Mouse (Mus musculus): ENCODE results near the gene Ddah2.
A peak's percentile ranks its signal among the peaks of the same experiment; 100 is the strongest.

Gene Ddah2

GRCm38 (mm10) chr17:35079778-35080177, 20.9 kb downstream of the Ddah2 start:
- DNase-seq = no peak

- no peak for DNase-seq
These were observed 21.4 kb downstream of the Ddah2 start for GRCm38 (mm10) chr17:35080248-35080647.

- no peak for DNase-seq
These were observed 21.9 kb downstream of the Ddah2 start for GRCm38 (mm10) chr17:35080710-35081109.

GRCm38 (mm10) chr17:35082841-35083576, 24.2 kb downstream of the Ddah2 start:
- DNase-seq = no peak

GRCm38 (mm10) chr17:35083929-35084497, 25.2 kb downstream of the Ddah2 start:
- DNase-seq = no peak

GRCm38 (mm10) chr17:35085208-35085865, 26.5 kb downstream of the Ddah2 start, which contains the start of gene Ly6g6f:
Gene Ly6g6f, minus strand, starts transcription at chr17:35085610.
- DNase-seq = no peak

- no peak for DNase-seq
These were observed 29.3 kb downstream of the Ddah2 start for GRCm38 (mm10) chr17:35088151-35088550.

- DNase-seq = peak; percentile 94
These were observed 30.2 kb downstream of the Ddah2 start, which contains the start of gene Abhd16a for GRCm38 (mm10) chr17:35088825-35089644. Gene Abhd16a, plus strand, starts transcription at chr17:35089263.

- DNase-seq = no peak
These were observed 31.5 kb downstream of the Ddah2 start for GRCm38 (mm10) chr17:35090166-35090932.

GRCm38 (mm10) chr17:35092403-35093198, 33.8 kb downstream of the Ddah2 start:
- DNase-seq = peak; percentile 34

- DNase-seq = no peak
These were observed 35.9 kb downstream of the Ddah2 start for GRCm38 (mm10) chr17:35094475-35095365.

GRCm38 (mm10) chr17:35096597-35096996, 37.8 kb downstream of the Ddah2 start:
- DNase-seq = no peak

- peak; percentile 35 for DNase-seq
These were observed 38.4 kb downstream of the Ddah2 start for GRCm38 (mm10) chr17:35097164-35097655.

- DNase-seq = no peak
These were observed 41.4 kb downstream of the Ddah2 start for GRCm38 (mm10) chr17:35100196-35100765.

- DNase-seq = no peak
These were observed 42.3 kb downstream of the Ddah2 start for GRCm38 (mm10) chr17:35101161-35101560.

GRCm38 (mm10) chr17:35102299-35102698, 43.5 kb downstream of the Ddah2 start:
- DNase-seq = no peak

GRCm38 (mm10) chr17:35103221-35103690, 44.4 kb downstream of the Ddah2 start:
- DNase-seq = no peak

GRCm38 (mm10) chr17:35104079-35104478, 45.2 kb downstream of the Ddah2 start:
- DNase-seq = no peak

GRCm38 (mm10) chr17:35104754-35105153, 45.9 kb downstream of the Ddah2 start:
- DNase-seq = no peak
